Mouse (Mus musculus) WW6 (cell line): ENCODE measurements around the gene Rpusd3.
A peak's percentile ranks its signal among the peaks of the same experiment; 100 is the strongest.

Experiments used
- DNase-seq: peaks from one replicate; pipeline ENCODE4 v3.0.0-alpha.2; 2013; ENCODE audit warnings: low read depth, low spot score

Rpusd3 gene

GRCm38 (mm10) chr6:113429965-113430364 is 10.8 kb upstream of the Rpusd3 start:
- DNase-seq, result no peak

DNA sequence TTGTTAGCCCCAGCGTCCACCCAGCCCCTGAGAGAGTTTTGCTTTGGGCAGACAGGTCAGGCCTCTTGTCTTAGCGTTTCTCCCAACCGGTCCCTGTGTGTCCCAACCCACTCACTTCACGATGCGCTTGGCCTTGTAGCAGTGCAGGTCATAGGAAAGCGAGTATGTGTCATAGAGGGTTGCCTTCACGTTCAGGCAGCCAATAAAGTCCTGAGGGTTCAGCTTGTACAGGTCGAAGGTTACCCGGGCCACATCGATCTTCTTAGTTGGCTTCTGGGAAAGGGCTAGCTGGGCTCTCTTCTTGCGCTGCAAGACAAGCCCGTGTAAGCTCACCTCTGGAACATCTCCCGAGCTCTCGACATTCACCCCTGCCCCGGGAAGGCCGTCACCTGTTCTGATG is 8.9 kb upstream of the Rpusd3 start:
- no peak for DNase-seq

DNA sequence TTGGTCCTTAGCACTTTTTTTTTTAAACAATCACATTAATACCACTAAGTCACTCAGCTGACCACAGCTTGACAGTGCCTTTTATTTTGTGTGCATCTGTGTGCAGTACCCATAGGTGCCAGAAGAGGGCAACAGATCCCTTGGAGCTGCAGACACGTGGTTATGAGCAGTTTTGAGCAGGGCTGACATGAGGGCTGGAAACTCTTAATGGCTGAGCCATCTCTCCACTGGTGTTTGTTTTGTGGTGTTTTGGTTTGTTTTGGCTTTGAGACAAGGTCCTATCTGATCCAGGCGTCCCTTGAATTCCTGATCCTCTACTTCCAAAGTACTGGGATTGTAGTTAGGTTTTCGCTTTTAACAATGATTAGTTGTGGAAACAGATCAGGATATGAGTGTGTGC is 8.3 kb upstream of the Rpusd3 start:
- DNase-seq, result peak; percentile 74

GRCm38 (mm10) chr6:113426696-113427095 is 7.6 kb upstream of the Rpusd3 start:
- DNase-seq, result no peak

GRCm38 (mm10) chr6:113424187-113424586 is 5.0 kb upstream of the Rpusd3 start:
- no peak for DNase-seq

- DNase-seq, result no peak
Measured at GRCm38 (mm10) chr6:113423000-113423399, 3.9 kb upstream of the Rpusd3 start.

- no peak for DNase-seq
Measured at GRCm38 (mm10) chr6:113418441-113419198, 520 bp downstream of the Rpusd3 start.

GRCm38 (mm10) chr6:113416416-113416815 is 2.7 kb downstream of the Rpusd3 start:
- DNase-seq, result no peak

DNA sequence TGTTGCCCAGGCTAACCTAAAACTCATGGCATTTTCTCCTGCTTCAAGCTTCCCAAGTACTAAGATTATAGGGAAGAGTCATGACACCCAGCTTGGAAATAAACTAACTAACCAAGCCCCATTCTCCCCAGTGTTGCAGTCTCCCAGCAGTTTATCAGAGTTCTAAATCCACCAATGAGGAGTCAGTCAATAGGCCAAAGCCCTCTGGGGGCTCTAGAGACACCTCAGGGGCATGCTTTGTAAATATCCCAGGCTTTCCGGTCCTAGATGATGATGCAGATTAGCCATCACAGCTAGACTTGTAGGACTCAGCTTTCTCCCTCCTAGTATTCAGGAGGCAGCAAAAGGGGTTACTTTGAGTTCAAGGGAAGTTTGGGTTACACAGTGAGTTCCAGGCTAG is 9.1 kb downstream of the Rpusd3 start:
- DNase-seq, result no peak

DNA sequence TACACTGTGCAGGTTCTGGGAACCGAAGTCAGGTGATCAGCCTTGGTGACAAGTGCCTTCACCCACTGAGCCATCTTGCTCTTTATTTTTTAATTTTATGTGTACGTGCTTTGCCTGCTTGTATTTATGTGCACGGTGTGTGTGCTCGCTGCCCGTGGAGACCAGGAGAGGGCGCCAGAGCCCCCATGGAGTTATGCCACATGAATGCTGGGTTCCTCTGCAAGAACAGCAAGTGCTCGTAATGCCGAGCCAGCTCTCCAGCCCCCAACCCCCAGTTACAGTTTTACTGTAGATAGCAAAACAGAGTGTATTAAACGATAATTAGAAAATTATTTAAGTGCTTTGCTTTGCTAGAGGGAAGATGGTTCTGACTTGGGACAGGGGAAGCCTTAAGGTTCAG is 12.5 kb downstream of the Rpusd3 start:
- peak; percentile 50 for DNase-seq

- no peak for DNase-seq
Measured at GRCm38 (mm10) chr6:113405483-113405882, 13.7 kb downstream of the Rpusd3 start.

DNA sequence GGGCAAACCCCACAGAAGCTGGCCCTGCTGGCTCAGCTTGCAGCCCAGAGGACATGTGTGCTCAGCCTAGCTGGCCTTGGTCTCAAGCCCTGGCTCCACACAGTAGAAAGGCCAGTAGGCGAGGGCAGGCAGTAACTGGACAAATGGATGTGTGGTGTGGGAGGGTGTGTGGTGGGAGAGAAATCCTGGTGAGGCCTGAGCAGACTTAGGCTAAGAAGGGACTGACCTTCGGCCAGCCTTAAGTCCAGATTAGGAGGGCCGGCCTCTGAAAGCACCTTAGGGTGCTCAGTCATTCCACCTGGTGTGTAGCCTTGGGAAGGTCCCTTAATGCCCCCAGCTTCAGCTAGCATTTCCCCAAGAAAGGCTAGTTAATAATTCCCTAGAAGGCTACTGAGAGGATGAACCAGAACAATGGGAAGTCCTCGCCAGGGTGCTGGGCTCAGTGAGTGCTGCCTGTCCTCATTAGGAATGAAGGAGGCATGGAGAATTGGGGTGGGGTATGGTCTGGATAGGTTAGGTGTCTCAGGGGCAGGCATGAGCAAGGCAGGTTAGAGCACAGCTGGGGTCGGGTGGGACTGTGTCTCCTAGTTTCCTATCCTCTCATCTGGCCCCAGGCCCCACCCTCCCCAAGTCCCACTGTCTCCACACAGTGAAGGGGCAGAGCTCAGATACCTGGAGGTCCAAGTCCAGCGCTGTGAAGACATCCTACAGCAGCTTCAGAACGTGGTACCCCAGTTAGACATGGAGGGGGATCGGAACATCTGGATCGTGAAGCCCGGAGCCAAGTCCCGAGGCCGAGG is 14.3 kb downstream of the Rpusd3 start:
- no peak for DNase-seq

- DNase-seq, result no peak
Measured at GRCm38 (mm10) chr6:113402094-113402493, 17.0 kb downstream of the Rpusd3 start.

- DNase-seq, result no peak
Measured at GRCm38 (mm10) chr6:113396270-113397030, 22.7 kb downstream of the Rpusd3 start.

GRCm38 (mm10) chr6:113395501-113395900 is 23.6 kb downstream of the Rpusd3 start:
- DNase-seq, result no peak

- no peak for DNase-seq
Measured at GRCm38 (mm10) chr6:113394811-113395210, 24.3 kb downstream of the Rpusd3 start.

GRCm38 (mm10) chr6:113393951-113394350 is 25.2 kb downstream of the Rpusd3 start:
- DNase-seq, result no peak

- DNase-seq, result no peak
Measured at GRCm38 (mm10) chr6:113392387-113393071, 26.6 kb downstream of the Rpusd3 start.

DNA sequence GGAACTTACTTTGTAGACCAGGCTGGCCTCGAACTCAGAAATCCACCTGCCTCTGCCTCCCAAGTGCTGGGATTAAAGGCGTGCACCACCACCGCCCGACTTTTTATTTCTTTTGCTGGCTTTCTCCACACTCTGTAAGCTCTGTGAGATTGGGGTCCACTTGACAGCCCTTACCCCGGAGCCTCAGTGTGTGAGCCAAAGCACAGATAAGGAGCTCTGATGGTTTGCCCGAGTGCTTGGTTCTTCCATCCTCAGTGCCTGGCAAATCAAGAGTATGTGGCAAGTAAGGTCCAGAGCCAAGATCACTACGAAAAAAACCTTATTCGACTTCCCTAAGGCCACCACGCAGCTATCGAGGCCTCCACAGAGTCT is 27.1 kb downstream of the Rpusd3 start:
- no peak for DNase-seq

- no peak for DNase-seq
Measured at GRCm38 (mm10) chr6:113390715-113391114, 28.4 kb downstream of the Rpusd3 start.

- DNase-seq, result no peak
Measured at GRCm38 (mm10) chr6:113388960-113389359, 30.2 kb downstream of the Rpusd3 start, which contains the start of gene Ttll3. Ttll3 (plus strand) TSS chr6:113389260.

GRCm38 (mm10) chr6:113386025-113386424 is 33.1 kb downstream of the Rpusd3 start:
- no peak for DNase-seq
